Mouse (Mus musculus) cerebellum, adult 2 months (tissue): ENCODE results near the gene Ntn1. TPM values are rescaled to one million over a fixed set of nuclear protein-coding genes. Genes with fewer than 3 reads are reported as not detected.
A peak's percentile ranks its signal among the peaks of the same experiment; 100 is the strongest.

ENCODE experiments used
- DNase-seq, 2 experiments: peaks; one replicate each; pipeline ENCODE4 v3.0.0; 2021
- H3K27ac ChIP-seq: fragments of 200-500 bp; 2 replicates; pipeline ENCODE4 v1.5.1; 2012; ENCODE audit warnings: low read length, control low read depth, inconsistent platforms; ENCODE audit not compliant: insufficient read depth
- H3K27me3 ChIP-seq: fragments of 200-500 bp; 2 replicates; pipeline ENCODE4 v1.6.1; 2012; ENCODE audit warnings: inconsistent platforms, mild to moderate bottlenecking, low read length, moderate library complexity; ENCODE audit not compliant: control insufficient read depth, insufficient read depth
- H3K4me1 ChIP-seq: fragments of 200-500 bp; 2 replicates; pipeline ENCODE4 v1.6.1; 2011; ENCODE audit warnings: low read length; ENCODE audit not compliant: control insufficient read depth, insufficient read depth
- H3K4me3 ChIP-seq: fragments of 200-500 bp; replicated peaks from 2 replicates; pipeline ENCODE3; 2011; ENCODE audit warnings: mild to moderate bottlenecking, low read depth, low read length, control low read depth; ENCODE audit not compliant: insufficient read depth
- CTCF ChIP-seq: fragments of 200-500 bp; IDR thresholded peaks from 2 replicates; pipeline ENCODE4 v1.5.1; 2011; ENCODE audit warnings: low read depth, mild to moderate bottlenecking, control low read depth, low read length, moderate library complexity, borderline replicate concordance; ENCODE audit not compliant: insufficient read depth
- POLR2A ChIP-seq: fragments of 200-500 bp; IDR thresholded peaks from 2 replicates; pipeline ENCODE4 v1.6.1; 2011; ENCODE audit warnings: low read length, control low read depth, borderline replicate concordance; ENCODE audit not compliant: insufficient read depth
- WGBS: fragments of 180-500 bp; shearing (Covaris S2); methylation state at CpG from one replicate; pipeline ENCODE4 v1.1.7; 2018; 5-methylcytosine and 5-hydroxymethylcytosine counted together
- polyA plus RNA-seq: library from polyadenylated mRNA; depleted of rRNA; stranded (reverse); fragments of >200 nt; gene quantifications from 2 replicates; pipeline ENCODE4 v1.2.3, GENCODE M21; 2012; rRNA removed

The Ntn1 gene
- 22.0 and 26.2 TPM in 2 replicates for polyA plus RNA-seq

GRCm38 (mm10) chr11:68400727-68401219 is at the start of gene Ntn1:
Gene Ntn1 (minus strand): TSS chr11:68400823.
- Histone ChIP-seq H3K4me3 (peak within 1 kb of the TSS; percentile 43), H3K4me1 (no peaks in the 10 kb centered on the region), H3K27ac (no peak within 1 kb of the TSS), H3K27me3 (peaks cover 5% of the 10 kb centered on the region; the same call in 1 of the 2 replicates)
- DNase-seq = no peak
- TF ChIP-seq CTCF (no peak), POLR2A (no peak)
- 78% methylated on average over 11 of the region's 11 CpGs for WGBS

GRCm38 (mm10) chr11:68448356-68448755 is 47.7 kb upstream of the Ntn1 start:
- Histone ChIP-seq H3K27ac (no peak overlapping the region), H3K4me3 (no peak overlapping the region), H3K4me1 (no peaks in the 10 kb centered on the region), H3K27me3 (no peaks in the 10 kb centered on the region)
- DNase-seq = no peak
- no peak for TF ChIP-seq POLR2A
- no peak for TF ChIP-seq CTCF
- 87% methylated on average over 7 of the region's 7 CpGs for WGBS

- TF ChIP-seq POLR2A = no peak
- WGBS = 87% methylated on average over 2 of the region's 2 CpGs
Measured at GRCm38 (mm10) chr11:68447242-68447641, 46.6 kb upstream of the Ntn1 start.

GRCm38 (mm10) chr11:68446547-68446946 is 45.9 kb upstream of the Ntn1 start:
- no peak overlapping the region for H3K4me3 ChIP-seq
- DNase-seq = no peak
- no peaks in the 10 kb centered on the region for H3K4me1 ChIP-seq
- WGBS = 89% methylated on average over 4 of the region's 4 CpGs
- no peaks in the 10 kb centered on the region for H3K27me3 ChIP-seq
- no peak overlapping the region for H3K27ac ChIP-seq
- TF ChIP-seq CTCF (no peak), POLR2A (no peak)

More at GRCm38 (mm10) chr11:68447242-68447641, 46.6 kb upstream of the Ntn1 start:
- no peaks in the 10 kb centered on the region for H3K27me3 ChIP-seq
- DNase-seq = no peak
- no peak overlapping the region for H3K27ac ChIP-seq
- no peak overlapping the region for H3K4me3 ChIP-seq
- no peaks in the 10 kb centered on the region for H3K4me1 ChIP-seq

- no peak for TF ChIP-seq CTCF
- TF ChIP-seq POLR2A = no peak
- no peak overlapping the region for H3K4me3 ChIP-seq
- H3K27me3 ChIP-seq = no peaks in the 10 kb centered on the region
- H3K27ac ChIP-seq = no peak overlapping the region
- no peak for DNase-seq
- WGBS = 91% methylated on average over 4 of the region's 4 CpGs
- no peaks in the 10 kb centered on the region for H3K4me1 ChIP-seq
Measured at GRCm38 (mm10) chr11:68445901-68446300, 45.3 kb upstream of the Ntn1 start.

GRCm38 (mm10) chr11:68442983-68443638 is 42.5 kb upstream of the Ntn1 start:
- DNase-seq = no peak
- Histone ChIP-seq H3K4me1 (no peaks in the 10 kb centered on the region), H3K27ac (no peak overlapping the region), H3K4me3 (no peak overlapping the region), H3K27me3 (no peaks in the 10 kb centered on the region)
- no peak for TF ChIP-seq CTCF
- no peak for TF ChIP-seq POLR2A
- 70% methylated on average over 12 of the region's 12 CpGs for WGBS

GRCm38 (mm10) chr11:68442346-68442745 is 41.7 kb upstream of the Ntn1 start:
- Histone ChIP-seq H3K27me3 (no peaks in the 10 kb centered on the region), H3K27ac (no peak overlapping the region), H3K4me1 (no peaks in the 10 kb centered on the region), H3K4me3 (no peak overlapping the region)
- 88% methylated on average over 8 of the region's 8 CpGs for WGBS
- no peak for DNase-seq
- TF ChIP-seq POLR2A = no peak

GRCm38 (mm10) chr11:68440965-68441364 is 40.3 kb upstream of the Ntn1 start:
- no peaks in the 10 kb centered on the region for H3K27me3 ChIP-seq
- H3K4me3 ChIP-seq = no peak overlapping the region
- TF ChIP-seq CTCF (no peak), POLR2A (no peak)
- WGBS = 61% methylated on average over 5 of the region's 5 CpGs
- no peak for DNase-seq
- no peak overlapping the region for H3K27ac ChIP-seq
- H3K4me1 ChIP-seq = no peaks in the 10 kb centered on the region

GRCm38 (mm10) chr11:68440100-68440499 is 39.5 kb upstream of the Ntn1 start:
- Histone ChIP-seq H3K4me3 (no peak overlapping the region), H3K27me3 (no peaks in the 10 kb centered on the region), H3K27ac (no peak overlapping the region), H3K4me1 (no peaks in the 10 kb centered on the region)
- WGBS = 80% methylated on average over 9 of the region's 9 CpGs
- no peak for DNase-seq
- TF ChIP-seq POLR2A (no peak), CTCF (no peak)
